Mouse (Mus musculus): ENCODE data around the gene Agtpbp1. TPM values are rescaled to one million over a fixed set of nuclear protein-coding genes. Genes with fewer than 3 reads are reported as not detected.
A peak's percentile ranks its signal among the peaks of the same experiment; 100 is the strongest.

Gene Agtpbp1
- polyA plus RNA-seq, 1 experiment = 103 TPM

DNA sequence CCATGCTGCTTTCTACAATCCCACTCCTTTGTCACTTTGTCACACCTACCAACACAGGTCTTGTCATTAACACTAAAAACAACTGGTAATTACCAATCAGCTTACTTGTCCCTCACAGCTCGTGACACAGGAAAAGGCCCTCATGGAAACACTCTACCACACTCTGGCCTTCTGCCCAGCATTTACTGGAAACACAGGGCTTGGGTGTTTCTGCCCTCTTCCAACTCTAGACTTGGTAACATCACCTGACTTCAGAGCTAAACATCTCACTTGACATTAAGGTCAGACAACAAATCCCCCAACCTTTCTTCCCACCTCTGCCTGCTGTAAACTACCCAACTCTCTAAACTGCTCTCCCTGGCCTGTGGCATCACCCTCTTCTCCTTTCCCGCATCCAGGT is 37.9 kb downstream of the Agtpbp1 start:
- TF ChIP-seq POLR2A (IDR thresholded peaks at IDR 0.05; ENCODE audit: borderline replicate concordance, insufficient read depth, low read length) (no peak), CTCF (IDR thresholded peaks at IDR 0.05; ENCODE audit: borderline replicate concordance, insufficient read depth, low read depth, low read length) (no peak)
- WGBS = 47% methylated on average over 2 of the region's 2 CpGs
- no peaks in the 10 kb centered on the region for H3K27me3 ChIP-seq (ENCODE audit: control insufficient read depth, insufficient read depth, low read length)
- no peak for DNase-seq
- H3K27ac ChIP-seq (ENCODE audit: insufficient read depth, low read length) = no peak overlapping the region
- no peak overlapping the region for H3K4me3 ChIP-seq (replicated peaks; ENCODE audit: insufficient read depth, low read depth, low read length)
- peaks cover 46% of the 10 kb centered on the region for H3K4me1 ChIP-seq (ENCODE audit: control insufficient read depth, insufficient read depth, low read length)

DNA sequence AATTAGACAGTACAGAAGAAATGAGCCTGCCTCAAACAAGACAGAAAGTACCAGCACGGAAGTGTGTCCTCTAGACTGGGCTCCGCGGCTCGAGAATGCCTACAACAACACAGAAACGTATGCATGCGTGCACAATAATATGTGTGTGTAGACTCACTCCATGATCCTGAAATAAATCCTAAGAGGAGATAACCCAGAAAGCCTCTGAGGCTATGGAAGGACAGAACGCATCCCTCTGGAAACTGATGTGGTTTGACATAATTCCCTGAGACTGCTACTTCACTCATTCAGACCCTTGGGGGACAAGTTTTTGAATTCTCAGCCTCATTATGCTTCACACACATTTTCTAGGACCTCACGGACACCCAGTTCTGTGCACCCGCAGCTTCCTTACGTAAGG is 42.6 kb downstream of the Agtpbp1 start:
- H3K27me3 ChIP-seq (ENCODE audit: control insufficient read depth, insufficient read depth, low read length) = no peaks in the 10 kb centered on the region
- H3K4me1 ChIP-seq (ENCODE audit: control insufficient read depth, insufficient read depth, low read length) = peaks cover 30% of the 10 kb centered on the region
- no peak overlapping the region for H3K4me3 ChIP-seq (replicated peaks; ENCODE audit: insufficient read depth, low read depth, low read length)
- no peak overlapping the region for H3K27ac ChIP-seq (ENCODE audit: insufficient read depth, low read length)
- 81% methylated on average over 10 of the region's 10 CpGs for WGBS
- no peak for DNase-seq
- TF ChIP-seq POLR2A (IDR thresholded peaks at IDR 0.05; ENCODE audit: borderline replicate concordance, insufficient read depth, low read length) = no peak
- no peak for TF ChIP-seq CTCF (IDR thresholded peaks at IDR 0.05; ENCODE audit: borderline replicate concordance, insufficient read depth, low read depth, low read length)

DNA sequence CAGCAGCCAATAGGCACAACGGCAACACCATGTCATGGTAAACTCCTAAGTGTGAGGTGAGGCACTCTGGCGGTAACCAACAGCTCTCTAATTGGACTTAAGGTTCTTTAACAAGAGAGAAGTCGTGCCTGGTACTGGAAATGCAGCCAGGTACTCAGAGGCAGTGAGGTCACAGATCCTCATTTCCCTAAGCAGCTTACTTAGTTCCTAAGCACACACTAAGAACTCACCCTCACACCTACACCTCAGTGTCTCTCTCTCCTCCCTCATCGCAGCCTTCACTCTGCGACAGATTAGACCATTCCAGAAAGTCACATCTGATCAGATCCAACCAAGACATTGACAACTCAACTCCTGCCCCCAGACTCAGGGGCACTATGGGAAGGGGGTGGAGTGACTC is 45.0 kb downstream of the Agtpbp1 start:
- DNase-seq = no peak
- H3K27ac ChIP-seq (ENCODE audit: insufficient read depth, low read length) = no peak overlapping the region
- H3K27me3 ChIP-seq (ENCODE audit: control insufficient read depth, insufficient read depth, low read length) = no peaks in the 10 kb centered on the region
- H3K4me3 ChIP-seq (replicated peaks; ENCODE audit: insufficient read depth, low read depth, low read length) = no peak overlapping the region
- no peak for TF ChIP-seq CTCF (IDR thresholded peaks at IDR 0.05; ENCODE audit: borderline replicate concordance, insufficient read depth, low read depth, low read length)
- peaks cover 27% of the 10 kb centered on the region for H3K4me1 ChIP-seq (ENCODE audit: control insufficient read depth, insufficient read depth, low read length)
- 77% methylated on average over 5 of the region's 5 CpGs for WGBS

DNA sequence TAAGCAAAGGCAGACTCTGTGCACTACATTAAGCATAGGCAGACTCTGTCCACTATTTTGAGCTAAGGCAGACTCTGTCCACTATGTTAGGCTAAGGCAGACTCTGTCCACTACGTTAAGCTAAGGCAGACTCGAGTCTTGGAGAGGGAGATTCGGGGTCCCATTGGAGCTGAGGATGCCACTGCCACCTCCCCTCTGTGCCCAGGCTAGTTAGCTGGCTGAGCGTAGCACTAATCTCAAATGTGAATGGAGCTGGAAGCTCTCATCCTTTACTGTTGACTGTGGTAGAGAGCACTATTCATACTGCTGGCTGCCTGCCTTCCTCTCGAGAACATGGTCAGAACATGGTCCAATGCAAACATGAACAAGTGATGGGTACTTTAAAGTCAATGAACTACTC is 46.4 kb downstream of the Agtpbp1 start:
- 79% methylated on average over 5 of the region's 5 CpGs for WGBS
- Histone ChIP-seq H3K27ac (ENCODE audit: insufficient read depth, low read length) (no peak overlapping the region), H3K27me3 (ENCODE audit: control insufficient read depth, insufficient read depth, low read length) (no peaks in the 10 kb centered on the region), H3K4me1 (ENCODE audit: control insufficient read depth, insufficient read depth, low read length) (peaks cover 29% of the 10 kb centered on the region), H3K4me3 (replicated peaks; ENCODE audit: insufficient read depth, low read depth, low read length) (no peak overlapping the region)
- no peak for TF ChIP-seq CTCF (IDR thresholded peaks at IDR 0.05; ENCODE audit: borderline replicate concordance, insufficient read depth, low read depth, low read length)
- no peak for TF ChIP-seq POLR2A (IDR thresholded peaks at IDR 0.05; ENCODE audit: borderline replicate concordance, insufficient read depth, low read length)
- DNase-seq = no peak

DNA sequence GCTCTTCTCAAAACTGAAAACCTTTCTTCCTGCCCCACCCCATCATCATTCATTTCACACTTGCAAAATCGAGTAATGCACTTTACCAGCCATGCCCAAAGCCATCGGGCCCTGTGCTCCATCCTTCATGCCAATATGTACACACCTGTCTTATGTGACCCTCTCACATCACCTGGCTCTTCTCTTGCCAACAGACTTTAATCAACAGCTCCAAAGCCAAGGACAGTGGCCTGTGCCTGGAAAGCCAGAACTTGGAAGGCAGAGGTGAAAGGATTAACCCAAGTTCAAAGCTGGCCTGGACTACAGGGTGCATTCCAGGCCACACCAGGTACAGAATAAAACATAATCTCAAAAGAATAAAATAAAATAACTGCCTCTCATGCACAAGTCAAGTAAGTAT is 48.4 kb downstream of the Agtpbp1 start:
- no peak for DNase-seq
- Histone ChIP-seq H3K27ac (ENCODE audit: insufficient read depth, low read length) (no peak overlapping the region), H3K4me1 (ENCODE audit: control insufficient read depth, insufficient read depth, low read length) (peaks cover 27% of the 10 kb centered on the region), H3K4me3 (replicated peaks; ENCODE audit: insufficient read depth, low read depth, low read length) (no peak overlapping the region), H3K27me3 (ENCODE audit: control insufficient read depth, insufficient read depth, low read length) (no peaks in the 10 kb centered on the region)
- 49% methylated on average over 2 of the region's 2 CpGs for WGBS
- TF ChIP-seq CTCF (IDR thresholded peaks at IDR 0.05; ENCODE audit: borderline replicate concordance, insufficient read depth, low read depth, low read length) = no peak
- no peak for TF ChIP-seq POLR2A (IDR thresholded peaks at IDR 0.05; ENCODE audit: borderline replicate concordance, insufficient read depth, low read length)

DNA sequence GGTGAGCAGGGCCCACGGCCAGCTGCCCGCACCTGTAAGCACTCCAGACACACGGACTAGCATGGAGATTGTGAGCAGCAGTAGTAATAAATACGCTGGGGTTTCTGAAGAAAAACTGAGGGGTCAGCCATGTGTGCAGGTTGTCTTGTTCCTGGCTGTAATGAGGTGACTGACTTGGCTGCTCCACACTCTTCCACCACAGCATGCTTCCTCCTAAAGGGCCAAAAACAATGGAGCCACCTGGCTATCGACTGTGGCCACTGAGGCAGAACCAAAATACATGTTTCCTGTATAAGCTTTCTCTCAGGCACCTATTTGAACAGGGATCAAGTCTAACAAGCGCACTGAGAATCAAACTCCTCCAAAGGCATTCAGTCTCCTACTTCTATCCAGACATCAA is 49.3 kb downstream of the Agtpbp1 start:
- DNase-seq = peak; percentile 59 to 82
- Histone ChIP-seq H3K27me3 (ENCODE audit: control insufficient read depth, insufficient read depth, low read length) (no peaks in the 10 kb centered on the region), H3K4me3 (replicated peaks; ENCODE audit: insufficient read depth, low read depth, low read length) (no peak overlapping the region), H3K4me1 (ENCODE audit: control insufficient read depth, insufficient read depth, low read length) (peaks cover 27% of the 10 kb centered on the region), H3K27ac (ENCODE audit: insufficient read depth, low read length) (peak overlapping the region; percentile 66)
- WGBS = 7% methylated on average over 6 of the region's 6 CpGs
- TF ChIP-seq CTCF (IDR thresholded peaks at IDR 0.05; ENCODE audit: borderline replicate concordance, insufficient read depth, low read depth, low read length) (no peak), POLR2A (IDR thresholded peaks at IDR 0.05; ENCODE audit: borderline replicate concordance, insufficient read depth, low read length) (no peak)

DNA sequence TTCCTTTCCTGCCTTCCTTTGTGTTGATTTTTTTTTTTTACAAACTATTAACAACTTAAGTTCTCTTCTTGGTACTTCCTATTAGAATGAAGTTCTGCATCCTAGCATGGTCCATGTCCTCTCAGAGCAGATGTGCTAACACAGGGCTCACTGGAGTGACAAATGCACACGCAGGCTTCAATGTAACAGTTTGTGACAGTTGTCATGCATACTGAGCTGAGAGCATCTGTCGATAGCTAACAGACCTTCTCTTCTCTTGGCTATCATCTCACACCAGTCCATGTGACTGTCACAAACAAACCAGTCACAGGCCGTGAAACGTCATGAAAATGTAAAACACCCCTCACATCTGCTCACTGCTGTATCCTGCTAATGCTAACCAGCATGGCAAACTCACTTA is 50.7 kb downstream of the Agtpbp1 start:
- Histone ChIP-seq H3K27me3 (ENCODE audit: control insufficient read depth, insufficient read depth, low read length) (no peaks in the 10 kb centered on the region), H3K4me1 (ENCODE audit: control insufficient read depth, insufficient read depth, low read length) (peaks cover 26% of the 10 kb centered on the region), H3K4me3 (replicated peaks; ENCODE audit: insufficient read depth, low read depth, low read length) (no peak overlapping the region), H3K27ac (ENCODE audit: insufficient read depth, low read length) (no peak overlapping the region)
- TF ChIP-seq POLR2A (IDR thresholded peaks at IDR 0.05; ENCODE audit: borderline replicate concordance, insufficient read depth, low read length) (no peak), CTCF (IDR thresholded peaks at IDR 0.05; ENCODE audit: borderline replicate concordance, insufficient read depth, low read depth, low read length) (no peak)
- WGBS = 21% methylated on average over 4 of the region's 4 CpGs
- DNase-seq = no peak

DNA sequence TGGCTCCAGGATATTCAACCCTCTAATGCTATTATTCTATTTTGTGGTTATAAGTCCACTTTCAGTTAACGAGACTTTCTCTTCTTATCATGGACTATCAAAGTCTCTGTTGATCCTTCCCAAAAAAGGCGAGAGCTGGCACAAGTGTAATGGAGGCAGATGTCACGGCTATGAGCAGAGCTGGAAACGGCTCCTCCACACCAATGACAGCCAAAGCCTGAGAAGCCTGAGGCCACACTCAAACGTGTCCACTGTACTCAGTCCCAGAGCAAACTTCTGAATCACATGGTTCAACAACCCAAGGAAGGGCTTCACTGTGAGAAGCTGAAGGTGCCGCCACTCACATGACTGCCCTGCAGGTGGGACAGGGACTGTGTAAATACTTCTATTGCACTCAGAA is 51.7 kb downstream of the Agtpbp1 start:
- no peak for TF ChIP-seq CTCF (IDR thresholded peaks at IDR 0.05; ENCODE audit: borderline replicate concordance, insufficient read depth, low read depth, low read length)
- no peak for TF ChIP-seq POLR2A (IDR thresholded peaks at IDR 0.05; ENCODE audit: borderline replicate concordance, insufficient read depth, low read length)
- Histone ChIP-seq H3K27ac (ENCODE audit: insufficient read depth, low read length) (no peak overlapping the region), H3K4me1 (ENCODE audit: control insufficient read depth, insufficient read depth, low read length) (peaks cover 23% of the 10 kb centered on the region), H3K4me3 (replicated peaks; ENCODE audit: insufficient read depth, low read depth, low read length) (no peak overlapping the region), H3K27me3 (ENCODE audit: control insufficient read depth, insufficient read depth, low read length) (no peaks in the 10 kb centered on the region)
- peak in 1 of 2 experiments; percentile 40 for DNase-seq
- 28% methylated on average over 6 of the region's 6 CpGs for WGBS

Data from cerebellum, adult 2 months (tissue).